In the genomic region with DNA sequence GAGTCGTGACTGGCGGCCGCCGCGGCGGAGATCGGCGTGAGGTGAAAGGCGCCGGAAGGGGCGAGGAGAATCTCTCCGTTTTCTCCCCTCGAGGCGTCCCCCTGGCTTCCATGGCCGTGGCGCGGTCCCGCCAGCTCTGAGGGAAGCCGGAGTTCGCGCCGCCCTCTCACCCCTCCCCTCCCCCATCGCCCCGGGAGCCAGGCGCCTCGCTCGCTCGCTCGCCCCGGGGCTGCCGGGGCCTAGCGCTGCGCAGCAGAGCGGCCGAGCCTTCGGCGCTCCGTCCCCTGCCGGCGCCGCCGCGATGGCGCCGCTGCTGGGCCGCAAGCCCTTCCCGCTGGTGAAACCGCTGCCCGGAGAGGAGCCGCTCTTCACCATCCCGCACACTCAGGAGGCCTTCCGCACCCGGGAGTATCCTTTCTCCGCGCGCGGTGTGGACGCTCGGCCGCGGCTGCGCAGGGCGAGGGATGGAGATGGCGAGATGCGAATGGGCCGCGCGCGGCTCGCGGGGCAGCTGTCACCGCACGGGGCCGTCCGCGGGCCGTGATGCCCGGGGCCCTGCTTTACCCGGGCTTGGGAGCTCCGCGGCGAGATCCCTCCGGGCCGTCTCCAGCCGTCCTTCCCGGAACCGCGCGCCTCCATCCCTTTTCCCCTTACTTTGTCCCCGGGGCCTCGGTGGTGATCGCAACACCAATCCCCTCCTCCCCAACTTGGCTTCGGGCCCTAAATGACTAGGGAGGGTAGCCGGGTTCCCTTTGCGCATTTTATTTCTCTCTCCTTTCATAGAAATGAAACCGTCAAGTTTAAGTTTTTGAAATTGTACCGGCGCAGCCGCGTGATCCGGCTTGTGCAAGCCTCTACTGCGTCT, we compare ENCODE assay signal across 8 mouse cellular contexts. TPM values are rescaled to one million over a fixed set of nuclear protein-coding genes. Genes with fewer than 3 reads are reported as not detected.
DNase-seq lines count a peak whose midpoint lies in the region; ATAC-seq and TF ChIP-seq lines count a peak whose summit lies in the region.

No protein-coding gene starts in this region.

- peak overlapping the region; percentile 66 for H3K4me2 ChIP-seq in intestine, embryonic 14.5 days (ENCODE audit: low read length)

- WGBS in intestine, embryonic 14.5 days, result under 1% methylated on average over 86 of the region's 102 CpGs
- WGBS in olfactory bulb, adult 2 months, result under 1% methylated on average over 101 of the region's 102 CpGs

- peaks cover 16% of the 10 kb centered on the region for H3K4me1 ChIP-seq in intestine, embryonic 14.5 days (replicated peaks; ENCODE audit: control insufficient read depth, insufficient read depth, low read length)
- peaks cover 8% of the 10 kb centered on the region for H3K4me1 ChIP-seq in olfactory bulb, adult 2 months (ENCODE audit: control insufficient read depth, insufficient read depth, low read length)

- no peak for TF ChIP-seq CTCF in olfactory bulb, adult 2 months (IDR thresholded peaks at IDR 0.05; ENCODE audit: insufficient read depth, low read depth, low read length)

- 0 out of 2 replicates have a peak, but pooled peaks cover 5% of the 10 kb centered on the region for H3K9me3 ChIP-seq in intestine, embryonic 14.5 days (ENCODE audit: control insufficient read depth, low read length)

- no peaks in the 10 kb centered on the region for H3K27me3 ChIP-seq in intestine, embryonic 14.5 days (replicated peaks; ENCODE audit: control insufficient read depth, insufficient read depth, low read length)

- peak overlapping the region; percentile 97 for H3K9ac ChIP-seq in intestine, embryonic 14.5 days (ENCODE audit: low read length)

- peaks cover 22% of the 10 kb centered on the region; the same call in 1 of the 2 replicates for H3K36me3 ChIP-seq in intestine, embryonic 14.5 days (ENCODE audit: control insufficient read depth, insufficient read depth, low read length)

- DNase-seq in thymus, postnatal 0 days (ENCODE audit: low spot score), result peak; percentile 26
- DNase-seq in thymus, postnatal 25 days, result no peak
- DNase-seq in cerebellum, adult 9-10 months, result peak; percentile 68
- DNase-seq in gastrocnemius, postnatal 25 days, result peak; percentile 26
- no peak for DNase-seq in intestine, embryonic 14.5 days (ENCODE audit: low spot score)
- peak; percentile 33 to 34 for DNase-seq in lung, adult 18-20 months

- TF ChIP-seq POLR2A in olfactory bulb, adult 2 months (IDR thresholded peaks at IDR 0.05; ENCODE audit: insufficient read depth, low read depth, low read length), result no peak

- peak overlapping the region; percentile 96 for H3K27ac ChIP-seq in intestine, embryonic 14.5 days (ENCODE audit: low read depth)
- peak overlapping the region; percentile 58 for H3K27ac ChIP-seq in olfactory bulb, adult 2 months (ENCODE audit: insufficient read depth, low read depth, low read length)

- peak; percentile 61 for ATAC-seq in intestine, embryonic 14.5 days (replicated peaks; ENCODE audit: low FRiP score, low TSS enrichment, low read depth)
- no peak for ATAC-seq in monocyte, adult 5-6 weeks (replicated peaks; ENCODE audit: insufficient number of reproducible peaks, low FRiP score, low TSS enrichment, poor library complexity, severe bottlenecking)

- peak overlapping the region; percentile 100 for H3K4me3 ChIP-seq in intestine, embryonic 14.5 days (ENCODE audit: low read depth, low read length)
- H3K4me3 ChIP-seq in olfactory bulb, adult 2 months (ENCODE audit: insufficient read depth, low read depth, low read length), result peak overlapping the region; percentile 88

RNA-seq across cellular contexts. Expression of a gene that starts 0.5 kb away (rescaled TPM):
- polyA plus RNA-seq in thymus, postnatal 0 days (2015; fragmentation: Nextera tagmentation; extraction: Ambion mirVana), result 34.5 and 37.0 TPM in 2 replicates
- 10 to 100 TPM; 25.7 to 29.2 TPM for total RNA-seq in gastrocnemius, postnatal 25 days (2021)
- polyA plus RNA-seq in intestine, embryonic 14.5 days (2014; fragmentation: Nextera tagmentation; extraction: Ambion mirVana), result 50.8 and 54.2 TPM in 2 replicates
- polyA plus RNA-seq in olfactory bulb, adult 2 months (2012; ENCODE audit: insufficient read depth, insufficient read length, low replicate concordance, missing spikeins), result 147 TPM in 1 of 2 replicates, not detected in the other
- 100 to 162 TPM (median 112 TPM) in 3 replicates for total RNA-seq in monocyte, adult 5-6 weeks (2017)

RNA-seq across cellular contexts. Expression of a gene that starts 19.5 kb away (rescaled TPM):
- polyA plus RNA-seq in thymus, postnatal 0 days (2015; fragmentation: Nextera tagmentation; extraction: Ambion mirVana), result 88.1 and 99.0 TPM in 2 replicates
- total RNA-seq in gastrocnemius, postnatal 25 days (2021), result 10 to 100 TPM; 27.1 to 27.4 TPM
- 48.0 and 55.3 TPM in 2 replicates for polyA plus RNA-seq in intestine, embryonic 14.5 days (2014; fragmentation: Nextera tagmentation; extraction: Ambion mirVana)
- polyA plus RNA-seq in olfactory bulb, adult 2 months (2012; ENCODE audit: insufficient read depth, insufficient read length, low replicate concordance, missing spikeins), result not detected in 2 replicates
- 52.4 to 63.3 TPM (median 53.1 TPM) in 3 replicates for total RNA-seq in monocyte, adult 5-6 weeks (2017)

RNA-seq across cellular contexts. Expression of a gene that starts 38.1 kb away (rescaled TPM):
- polyA plus RNA-seq in thymus, postnatal 0 days (2015; fragmentation: Nextera tagmentation; extraction: Ambion mirVana), result 13.1 and 13.7 TPM in 2 replicates
- total RNA-seq in gastrocnemius, postnatal 25 days (2021), result 10 to 100 TPM in 1 of 2 experiments, 1 to 10 TPM in 1; 7.5 to 10.5 TPM
- polyA plus RNA-seq in intestine, embryonic 14.5 days (2014; fragmentation: Nextera tagmentation; extraction: Ambion mirVana), result 26.2 and 27.8 TPM in 2 replicates
- not detected in 2 replicates for polyA plus RNA-seq in olfactory bulb, adult 2 months (2012; ENCODE audit: insufficient read depth, insufficient read length, low replicate concordance, missing spikeins)
- 4.3 to 9.9 TPM (median 9.6 TPM) in 3 replicates for total RNA-seq in monocyte, adult 5-6 weeks (2017)

Comparison
In these comparisons a context has a peak if more than half of its experiments do, and no peak if none do; other contexts are left out.
1. DNase-seq: peak in thymus, postnatal 0 days (single experiment), cerebellum, adult 9-10 months (single experiment), gastrocnemius, postnatal 25 days (single experiment) and lung, adult 18-20 months (2 of 2); none in thymus, postnatal 25 days (single experiment) and intestine, embryonic 14.5 days (single experiment).